Mouse (Mus musculus): ENCODE measurements around the gene Lpar5. TPM values are rescaled to one million over a fixed set of nuclear protein-coding genes. Genes with fewer than 3 reads are reported as not detected.
"Not testable (repeated sequence)": the region's sequence is repeated elsewhere in the genome, so short reads cannot be mapped to it uniquely, and the experiment has no call there.

Gene Lpar5
- polyA plus RNA-seq (2014; fragmentation: Nextera tagmentation; extraction: Ambion mirVana): 0.21 and 0.81 TPM in 2 replicates

- ATAC-seq: no peak
- Histone ChIP-seq H3K9me3 (replicated peaks; ENCODE audit: control insufficient read depth, low read length) (no peaks in the 10 kb centered on the region), H3K4me3 (ENCODE audit: low read depth, low read length) (no peak within 1 kb of the TSS), H3K9ac (ENCODE audit: low read length) (no peak within 1 kb of the TSS), H3K4me2 (ENCODE audit: low read length) (no peak within 1 kb of the TSS), H3K27me3 (replicated peaks; ENCODE audit: control insufficient read depth, insufficient read depth, low read length) (no peaks in the 10 kb centered on the region), H3K36me3 (ENCODE audit: control insufficient read depth, insufficient read depth, low read length) (no peaks in the 10 kb centered on the region), H3K27ac (ENCODE audit: low read depth, low read length) (no peak within 1 kb of the TSS), H3K4me1 (ENCODE audit: control insufficient read depth, insufficient read depth, low read length) (peaks cover 6% of the 10 kb centered on the region; the same call in 1 of the 2 replicates)
- WGBS: 67% methylated on average over 8 of the region's 8 CpGs
- DNase-seq (ENCODE audit: low spot score): no peak
These were observed at the start of gene Lpar5 for GRCm38 (mm10) chr6:125067571-125067995. Gene Lpar5 (plus strand): TSS chr6:125067920.

GRCm38 (mm10) chr6:125030532-125030931 lies 37.2 kb upstream of the Lpar5 start:
- H3K9me3 ChIP-seq (replicated peaks; ENCODE audit: control insufficient read depth, low read length); H3K9ac ChIP-seq (ENCODE audit: low read length); H3K27me3 ChIP-seq (replicated peaks; ENCODE audit: control insufficient read depth, insufficient read depth, low read length); H3K4me3 ChIP-seq (ENCODE audit: low read depth, low read length); H3K27ac ChIP-seq (ENCODE audit: low read depth, low read length); H3K4me2 ChIP-seq (ENCODE audit: low read length); H3K4me1 ChIP-seq (ENCODE audit: control insufficient read depth, insufficient read depth, low read length); ATAC-seq: not testable (repeated sequence)
- peak; percentile 23 for DNase-seq (ENCODE audit: low spot score)
- WGBS: 27% methylated on average over 7 of the region's 9 CpGs
- peaks cover 71% of the 10 kb centered on the region for H3K36me3 ChIP-seq (ENCODE audit: control insufficient read depth, insufficient read depth, low read length)

- Histone ChIP-seq H3K27me3 (replicated peaks; ENCODE audit: control insufficient read depth, insufficient read depth, low read length) (no peaks in the 10 kb centered on the region), H3K4me1 (ENCODE audit: control insufficient read depth, insufficient read depth, low read length) (no peaks in the 10 kb centered on the region; the same call in 1 of the 2 replicates), H3K4me2 (ENCODE audit: low read length) (no peak overlapping the region), H3K9me3 (replicated peaks; ENCODE audit: control insufficient read depth, low read length) (no peaks in the 10 kb centered on the region), H3K36me3 (ENCODE audit: control insufficient read depth, insufficient read depth, low read length) (peaks cover 74% of the 10 kb centered on the region), H3K27ac (ENCODE audit: low read depth, low read length) (no peak overlapping the region), H3K9ac (ENCODE audit: low read length) (no peak overlapping the region), H3K4me3 (ENCODE audit: low read depth, low read length) (no peak overlapping the region)
- no peak for DNase-seq (ENCODE audit: low spot score)
- 91% methylated on average over 16 of the region's 16 CpGs for WGBS
- ATAC-seq: no peak
These were observed 36.1 kb upstream of the Lpar5 start for GRCm38 (mm10) chr6:125031604-125032003.

GRCm38 (mm10) chr6:125038666-125039065 lies 29.1 kb upstream of the Lpar5 start:
- H3K4me2 ChIP-seq (ENCODE audit: low read length): peak overlapping the region; percentile 51
- H3K27ac ChIP-seq (ENCODE audit: low read depth, low read length): no peak overlapping the region
- no peak overlapping the region for H3K9ac ChIP-seq (ENCODE audit: low read length)
- 95% methylated on average over 4 of the region's 4 CpGs for WGBS
- peaks cover 6% of the 10 kb centered on the region; the same call in 1 of the 2 replicates for H3K4me1 ChIP-seq (ENCODE audit: control insufficient read depth, insufficient read depth, low read length)
- DNase-seq (ENCODE audit: low spot score) (no peak), ATAC-seq (no peak)
- no peaks in the 10 kb centered on the region for H3K9me3 ChIP-seq (replicated peaks; ENCODE audit: control insufficient read depth, low read length)
- H3K36me3 ChIP-seq (ENCODE audit: control insufficient read depth, insufficient read depth, low read length): peaks cover 47% of the 10 kb centered on the region
- H3K4me3 ChIP-seq (ENCODE audit: low read depth, low read length): peak overlapping the region; percentile 20; the same call in 1 of the 2 replicates
- H3K27me3 ChIP-seq (replicated peaks; ENCODE audit: control insufficient read depth, insufficient read depth, low read length): no peaks in the 10 kb centered on the region

GRCm38 (mm10) chr6:125039131-125039530 lies 28.6 kb upstream of the Lpar5 start:
- 7% methylated on average over 8 of the region's 8 CpGs for WGBS
- ATAC-seq: no peak; the same call in 1 of the 2 replicates
- no peak for DNase-seq (ENCODE audit: low spot score)
- H3K4me2 ChIP-seq (ENCODE audit: low read length): peak overlapping the region; percentile 51
- H3K9me3 ChIP-seq (replicated peaks; ENCODE audit: control insufficient read depth, low read length): no peaks in the 10 kb centered on the region
- H3K4me3 ChIP-seq (ENCODE audit: low read depth, low read length): peak overlapping the region; percentile 20
- peaks cover 47% of the 10 kb centered on the region for H3K36me3 ChIP-seq (ENCODE audit: control insufficient read depth, insufficient read depth, low read length)
- H3K4me1 ChIP-seq (ENCODE audit: control insufficient read depth, insufficient read depth, low read length): peaks cover 6% of the 10 kb centered on the region; the same call in 1 of the 2 replicates
- H3K9ac ChIP-seq (ENCODE audit: low read length): no peak overlapping the region
- H3K27me3 ChIP-seq (replicated peaks; ENCODE audit: control insufficient read depth, insufficient read depth, low read length): no peaks in the 10 kb centered on the region
- H3K27ac ChIP-seq (ENCODE audit: low read depth, low read length): no peak overlapping the region

GRCm38 (mm10) chr6:125039533-125040153 lies 28.1 kb upstream of the Lpar5 start, which contains the start of gene Ing4:
Gene Ing4 (plus strand): TSS chr6:125039760.
- peaks cover 47% of the 10 kb centered on the region for H3K36me3 ChIP-seq (ENCODE audit: control insufficient read depth, insufficient read depth, low read length)
- DNase-seq (ENCODE audit: low spot score): peak; percentile 99
- H3K4me1 ChIP-seq (ENCODE audit: control insufficient read depth, insufficient read depth, low read length): peaks cover 6% of the 10 kb centered on the region; the same call in 1 of the 2 replicates
- WGBS: under 1% methylated on average over 26 of the region's 26 CpGs
- H3K4me2 ChIP-seq (ENCODE audit: low read length): peak within 1 kb of the TSS; percentile 90
- H3K9ac ChIP-seq (ENCODE audit: low read length): peak within 1 kb of the TSS; percentile 80
- H3K27me3 ChIP-seq (replicated peaks; ENCODE audit: control insufficient read depth, insufficient read depth, low read length): no peaks in the 10 kb centered on the region
- no peaks in the 10 kb centered on the region for H3K9me3 ChIP-seq (replicated peaks; ENCODE audit: control insufficient read depth, low read length)
- peak within 1 kb of the TSS; percentile 81 for H3K27ac ChIP-seq (ENCODE audit: low read depth, low read length)
- peak; percentile 98 for ATAC-seq
- peak within 1 kb of the TSS; percentile 75 for H3K4me3 ChIP-seq (ENCODE audit: low read depth, low read length)

- WGBS: 22% methylated on average over 7 of the region's 7 CpGs
- no peaks in the 10 kb centered on the region for H3K9me3 ChIP-seq (replicated peaks; ENCODE audit: control insufficient read depth, low read length)
- peaks cover 6% of the 10 kb centered on the region; the same call in 1 of the 2 replicates for H3K4me1 ChIP-seq (ENCODE audit: control insufficient read depth, insufficient read depth, low read length)
- H3K36me3 ChIP-seq (ENCODE audit: control insufficient read depth, insufficient read depth, low read length): peaks cover 47% of the 10 kb centered on the region
- H3K27me3 ChIP-seq (replicated peaks; ENCODE audit: control insufficient read depth, insufficient read depth, low read length): no peaks in the 10 kb centered on the region
- peak overlapping the region; percentile 80 for H3K9ac ChIP-seq (ENCODE audit: low read length)
- no peak for DNase-seq (ENCODE audit: low spot score)
- H3K27ac ChIP-seq (ENCODE audit: low read depth, low read length): 0 out of 2 replicates have a peak overlapping the region, but pooled peaks have one; percentile 81
- no peak for ATAC-seq
- H3K4me3 ChIP-seq (ENCODE audit: low read depth, low read length): peak overlapping the region; percentile 75
- H3K4me2 ChIP-seq (ENCODE audit: low read length): peak overlapping the region; percentile 90
These were observed 27.5 kb upstream of the Lpar5 start for GRCm38 (mm10) chr6:125040221-125040620.

- H3K9me3 ChIP-seq (replicated peaks; ENCODE audit: control insufficient read depth, low read length): no peaks in the 10 kb centered on the region
- DNase-seq (ENCODE audit: low spot score): no peak
- H3K4me1 ChIP-seq (ENCODE audit: control insufficient read depth, insufficient read depth, low read length): peaks cover 6% of the 10 kb centered on the region; the same call in 1 of the 2 replicates
- peaks cover 47% of the 10 kb centered on the region for H3K36me3 ChIP-seq (ENCODE audit: control insufficient read depth, insufficient read depth, low read length)
- ATAC-seq: no peak
- H3K9ac ChIP-seq (ENCODE audit: low read length): no peak overlapping the region
- no peaks in the 10 kb centered on the region for H3K27me3 ChIP-seq (replicated peaks; ENCODE audit: control insufficient read depth, insufficient read depth, low read length)
- peak overlapping the region; percentile 90; the same call in 1 of the 2 replicates for H3K4me2 ChIP-seq (ENCODE audit: low read length)
- H3K27ac ChIP-seq (ENCODE audit: low read depth, low read length): no peak overlapping the region
- 90% methylated on average over 7 of the region's 7 CpGs for WGBS
- no peak overlapping the region for H3K4me3 ChIP-seq (ENCODE audit: low read depth, low read length)
These were observed 26.7 kb upstream of the Lpar5 start for GRCm38 (mm10) chr6:125041047-125041446.

GRCm38 (mm10) chr6:125042081-125042480 lies 25.6 kb upstream of the Lpar5 start:
- ATAC-seq: no peak
- Histone ChIP-seq H3K9ac (ENCODE audit: low read length) (no peak overlapping the region), H3K4me2 (ENCODE audit: low read length) (no peak overlapping the region), H3K36me3 (ENCODE audit: control insufficient read depth, insufficient read depth, low read length) (peaks cover 46% of the 10 kb centered on the region), H3K4me1 (ENCODE audit: control insufficient read depth, insufficient read depth, low read length) (peaks cover 6% of the 10 kb centered on the region; the same call in 1 of the 2 replicates), H3K4me3 (ENCODE audit: low read depth, low read length) (no peak overlapping the region), H3K9me3 (replicated peaks; ENCODE audit: control insufficient read depth, low read length) (no peaks in the 10 kb centered on the region), H3K27me3 (replicated peaks; ENCODE audit: control insufficient read depth, insufficient read depth, low read length) (no peaks in the 10 kb centered on the region), H3K27ac (ENCODE audit: low read depth, low read length) (no peak overlapping the region)
- DNase-seq (ENCODE audit: low spot score): no peak
- 97% methylated on average over 7 of the region's 7 CpGs for WGBS
